Mouse (Mus musculus): ENCODE results near the gene Gm14743. TPM values are rescaled to one million over a fixed set of nuclear protein-coding genes. Genes with fewer than 3 reads are reported as not detected.

Gene Gm14743
- polyA plus RNA-seq (2012; rRNA removed; ENCODE audit: low replicate concordance) = not detected in 2 replicates

DNA sequence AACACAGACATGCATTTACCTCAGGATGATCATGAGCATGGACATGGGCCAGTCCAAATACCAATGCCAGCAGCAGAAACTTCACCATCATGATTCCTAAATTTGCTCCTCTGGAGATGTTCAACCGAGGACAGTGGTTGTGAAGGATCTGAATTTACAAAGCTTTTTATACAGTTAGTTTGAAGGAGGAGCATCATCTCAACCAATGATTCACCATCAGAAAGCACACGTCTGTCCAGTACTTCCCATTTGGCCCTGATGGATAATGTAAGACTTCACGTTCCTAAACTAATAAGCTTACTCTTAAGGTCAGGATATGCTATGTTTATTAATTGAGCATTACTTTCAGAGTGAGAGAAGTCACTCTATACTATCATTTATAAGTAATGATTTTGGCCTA lies at the start of gene Gm14743:
Gene Gm14743 (minus strand): TSS at position 101 of the 400 bp plus-strand sequence.

Other genes with a start within 250 kb of the Gm14743 start
- gene Obp1a, start 154.5 kb downstream of the Gm14743 start, polyA plus RNA-seq (2012; rRNA removed; ENCODE audit: low replicate concordance) = not detected in 2 replicates
- gene Gm5938, start 120.5 kb downstream of the Gm14743 start, polyA plus RNA-seq (2012; rRNA removed; ENCODE audit: low replicate concordance) = not detected in 2 replicates
- not detected in 2 replicates for gene Obp1b, start 59.1 kb downstream of the Gm14743 start, polyA plus RNA-seq (2012; rRNA removed; ENCODE audit: low replicate concordance)
- gene 4930480E11Rik, start 123.7 kb upstream of the Gm14743 start, polyA plus RNA-seq (2012; rRNA removed; ENCODE audit: low replicate concordance) = not detected in 2 replicates